Mouse (Mus musculus) stomach, postnatal 0 days (tissue): ENCODE results near the gene Wdsub1. TPM values are rescaled to one million over a fixed set of nuclear protein-coding genes. Genes with fewer than 3 reads are reported as not detected.

Experiments
- ATAC-seq: fragments of 200-750 bp; cut with Nextera tagmentation; 2 replicates; pipeline ENCODE4 v1.8.0; 2017; ENCODE audit not compliant: low FRiP score, low TSS enrichment
- DNase-seq: peaks from one replicate; pipeline ENCODE4 v3.0.0-alpha.2; 2016; ENCODE audit warnings: low spot score
- H3K27ac ChIP-seq: fragments of 300-500 bp; sonication (generic); replicated peaks from 2 replicates; pipeline ENCODE4 v1.5.1; 2014; ENCODE audit warnings: mild to moderate bottlenecking, control low read depth
- H3K27me3 ChIP-seq: fragments of 300-500 bp; sonication (generic); 2 replicates; pipeline ENCODE4 v1.6.1; 2014; ENCODE audit warnings: low read length; ENCODE audit not compliant: control insufficient read depth, insufficient read depth
- H3K36me3 ChIP-seq: fragments of 300-500 bp; sonication (generic); 2 replicates; pipeline ENCODE4 v1.6.1; 2014; ENCODE audit warnings: low read length, mixed read lengths; ENCODE audit not compliant: control insufficient read depth, insufficient read depth
- H3K4me1 ChIP-seq: fragments of 300-500 bp; sonication (generic); replicated peaks from 2 replicates; pipeline ENCODE4 v1.6.1; 2014; ENCODE audit warnings: antibody characterized with exemption; ENCODE audit not compliant: control insufficient read depth, insufficient read depth
- H3K4me2 ChIP-seq: fragments of 300-500 bp; sonication (generic); replicated peaks from 2 replicates; pipeline ENCODE4 v1.6.1; 2014; ENCODE audit warnings: low read depth, mild to moderate bottlenecking, control low read depth, moderate library complexity
- H3K4me3 ChIP-seq: fragments of 300-500 bp; sonication (generic); 2 replicates; pipeline ENCODE4 v1.5.1; 2014; ENCODE audit warnings: low read depth, low read length, control low read depth
- H3K9ac ChIP-seq: fragments of 300-500 bp; sonication (generic); 2 replicates; pipeline ENCODE4 v1.6.1; 2014; ENCODE audit warnings: mild to moderate bottlenecking, low read length, control low read depth, mixed read lengths
- H3K9me3 ChIP-seq: fragments of 300-500 bp; sonication (generic); 2 replicates; pipeline ENCODE4 v1.6.1; 2016; ENCODE audit warnings: low read length; ENCODE audit not compliant: control insufficient read depth
- CTCF ChIP-seq: IDR thresholded peaks from 2 replicates; pipeline ENCODE4 v1.5.1; 2016; ENCODE audit warnings: antibody characterized with exemption, low read depth, mild to moderate bottlenecking, moderate library complexity
- EP300 ChIP-seq: optimal IDR thresholded peaks from 2 replicates; pipeline ENCODE3; 2016; ENCODE audit warnings: antibody characterized with exemption
- WGBS: fragments of 180-500 bp; shearing (Covaris S2); extraction: QIAGEN DNeasy Blood & Tissue Kit; methylation state at CpG from one replicate; pipeline ENCODE4 v1.1.7; 2014; 5-methylcytosine and 5-hydroxymethylcytosine counted together
- polyA plus RNA-seq: library from polyadenylated mRNA; unstranded; fragments of >200 nt; fragmentation: Nextera tagmentation; extraction: Ambion mirVana; gene quantifications from 2 replicates; pipeline ENCODE4 v1.2.1, GENCODE M21; 2015

Gene Wdsub1
- polyA plus RNA-seq, 1 experiment from 2014 or later = 37.2 TPM

GRCm38 (mm10) chr2:59830151-59830550, 52.2 kb downstream of the Wdsub1 start:
- Histone ChIP-seq H3K9ac (no peak overlapping the region), H3K36me3 (peaks cover 19% of the 10 kb centered on the region; the same call in 1 of the 2 replicates), H3K27ac (no peak overlapping the region), H3K27me3 (no peaks in the 10 kb centered on the region), H3K4me3 (no peak overlapping the region), H3K4me2 (no peak overlapping the region), H3K4me1 (peaks cover 5% of the 10 kb centered on the region; the same call in 1 of the 2 replicates), H3K9me3 (no peaks in the 10 kb centered on the region)
- no peak for DNase-seq
- no peak for TF ChIP-seq EP300
- peak; percentile 65 for TF ChIP-seq CTCF
- ATAC-seq = no peak
- 34% methylated on average over 9 of the region's 9 CpGs for WGBS

GRCm38 (mm10) chr2:59829718-59830117, 52.7 kb downstream of the Wdsub1 start:
- H3K27ac ChIP-seq = peak overlapping the region; percentile 67

DNA sequence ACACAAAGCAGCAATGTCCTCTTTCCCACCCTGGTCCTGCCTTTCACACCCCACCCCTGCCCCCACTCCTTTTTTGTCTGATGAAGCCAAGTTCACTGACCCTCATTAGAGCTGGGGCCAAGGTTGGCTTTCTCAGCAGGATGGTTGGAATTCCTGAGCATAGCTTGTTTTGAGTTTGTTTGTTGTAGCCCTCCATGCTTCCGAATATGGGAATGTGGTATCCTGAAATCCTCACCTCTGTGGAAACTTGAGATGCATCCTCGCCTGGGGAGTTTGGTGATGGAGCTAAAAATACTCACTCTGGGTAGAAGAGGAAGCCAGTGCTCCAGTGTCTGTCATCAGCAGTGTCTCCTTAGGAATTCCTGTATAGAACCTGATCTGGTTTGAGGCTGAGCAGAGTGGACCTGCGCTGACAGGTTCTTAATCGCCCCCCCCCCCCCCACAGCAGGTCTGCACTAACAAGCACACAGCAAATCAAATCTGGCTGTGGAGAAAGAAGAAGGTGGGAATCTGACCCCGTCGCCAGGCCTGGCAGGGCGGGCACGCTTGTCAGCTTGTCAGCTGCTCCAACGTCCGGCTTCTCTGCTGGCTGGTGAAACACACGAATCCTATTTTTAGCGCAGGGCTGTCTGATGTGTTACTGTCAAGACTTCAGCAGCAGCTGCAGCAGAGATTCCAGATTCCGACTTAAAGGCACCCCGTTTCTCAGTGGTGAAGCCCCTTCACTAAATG, 53.4 kb downstream of the Wdsub1 start:
- peak; percentile 45; the same call in 1 of the 2 replicates for ATAC-seq

More at GRCm38 (mm10) chr2:59829718-59830117, 52.7 kb downstream of the Wdsub1 start:
- Histone ChIP-seq H3K9ac (no peak overlapping the region; the same call in 1 of the 2 replicates), H3K36me3 (peaks cover 14% of the 10 kb centered on the region; the same call in 1 of the 2 replicates), H3K4me3 (no peak overlapping the region), H3K4me2 (no peak overlapping the region), H3K4me1 (peaks cover 5% of the 10 kb centered on the region; the same call in 1 of the 2 replicates), H3K27me3 (no peaks in the 10 kb centered on the region), H3K9me3 (no peaks in the 10 kb centered on the region)
- WGBS = 68% methylated on average over 7 of the region's 7 CpGs
- TF ChIP-seq EP300 (no peak), CTCF (no peak)
- DNase-seq (no peak), ATAC-seq (no peak)

DNA sequence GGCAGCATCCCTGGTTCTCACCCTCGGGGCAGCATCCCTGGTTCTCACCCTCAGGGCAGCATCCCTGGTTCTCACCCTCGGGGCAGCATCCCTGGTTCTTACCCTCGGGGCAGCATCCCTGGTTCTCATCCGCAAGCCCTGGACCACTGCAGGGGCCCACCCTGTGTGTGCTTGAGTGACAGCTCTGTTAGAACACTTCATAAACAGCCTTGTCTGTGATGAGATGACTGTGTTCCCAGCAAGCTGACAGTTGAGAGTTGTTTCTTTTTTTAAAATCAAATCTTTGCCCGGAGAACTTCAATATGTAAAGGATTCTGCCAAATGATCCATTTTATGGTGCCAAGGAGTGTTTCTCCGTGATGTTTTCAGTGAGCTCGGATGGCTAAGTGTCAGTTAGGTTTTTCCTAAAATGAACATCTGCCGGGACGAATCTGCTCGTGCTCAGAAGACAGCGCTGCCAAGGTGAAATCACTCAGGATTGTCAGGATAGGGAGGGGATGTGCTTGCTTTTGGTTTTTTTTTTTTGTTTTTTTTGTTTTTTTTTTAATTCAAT, 54.2 kb downstream of the Wdsub1 start:
- DNase-seq = no peak
- TF ChIP-seq CTCF = no peak
- TF ChIP-seq EP300 = no peak
- ATAC-seq = no peak
- no peak overlapping the region for H3K9ac ChIP-seq
- H3K36me3 ChIP-seq = peaks cover 12% of the 10 kb centered on the region; the same call in 1 of the 2 replicates
- 59% methylated on average over 11 of the region's 11 CpGs for WGBS
- no peak overlapping the region for H3K4me2 ChIP-seq
- H3K9me3 ChIP-seq = no peaks in the 10 kb centered on the region
- H3K4me3 ChIP-seq = no peak overlapping the region
- H3K4me1 ChIP-seq = peaks cover 5% of the 10 kb centered on the region; the same call in 1 of the 2 replicates
- no peak overlapping the region; the same call in 1 of the 2 replicates for H3K27ac ChIP-seq
- no peaks in the 10 kb centered on the region for H3K27me3 ChIP-seq

More for the DNA sequence above, 53.4 kb downstream of the Wdsub1 start:
- no peak for DNase-seq
- 8% methylated on average over 14 of the region's 14 CpGs for WGBS
- Histone ChIP-seq H3K27me3 (no peaks in the 10 kb centered on the region), H3K4me2 (0 out of 2 replicates have a peak overlapping the region, but pooled peaks have one; percentile 11), H3K4me1 (peaks cover 5% of the 10 kb centered on the region; the same call in 1 of the 2 replicates), H3K4me3 (no peak overlapping the region), H3K36me3 (peaks cover 13% of the 10 kb centered on the region; the same call in 1 of the 2 replicates), H3K27ac (peak overlapping the region; percentile 67), H3K9me3 (no peaks in the 10 kb centered on the region), H3K9ac (no peak overlapping the region)
- TF ChIP-seq CTCF (no peak), EP300 (no peak)

DNA sequence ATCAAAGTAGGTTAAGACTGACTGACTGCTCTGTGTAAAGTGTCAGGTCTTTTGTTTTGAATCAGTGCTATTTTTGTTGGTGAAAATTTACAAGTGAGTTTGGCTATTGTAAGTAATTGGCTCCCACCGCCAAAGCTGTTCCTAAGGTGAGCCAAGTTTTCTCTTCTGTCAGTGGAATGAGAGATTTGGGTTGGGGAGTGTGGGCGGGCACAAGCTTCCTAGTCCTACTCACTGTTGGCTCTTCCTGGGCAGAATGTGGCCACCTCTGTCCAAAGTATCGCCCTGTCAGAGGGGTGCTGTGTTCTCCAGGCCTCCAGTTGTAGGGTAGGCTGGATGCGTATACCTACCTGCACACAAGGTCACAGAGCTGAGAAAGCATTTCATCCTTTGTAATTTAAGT, 57.0 kb downstream of the Wdsub1 start:
- TF ChIP-seq CTCF = no peak
- TF ChIP-seq EP300 = no peak
- Histone ChIP-seq H3K27me3 (no peaks in the 10 kb centered on the region), H3K9ac (no peak overlapping the region), H3K4me3 (no peak overlapping the region), H3K36me3 (peaks cover 10% of the 10 kb centered on the region; the same call in 1 of the 2 replicates), H3K9me3 (no peaks in the 10 kb centered on the region), H3K4me1 (peaks cover 5% of the 10 kb centered on the region; the same call in 1 of the 2 replicates), H3K4me2 (no peak overlapping the region), H3K27ac (no peak overlapping the region)
- ATAC-seq (no peak), DNase-seq (no peak)
- WGBS = 88% methylated on average over 4 of the region's 4 CpGs

DNA sequence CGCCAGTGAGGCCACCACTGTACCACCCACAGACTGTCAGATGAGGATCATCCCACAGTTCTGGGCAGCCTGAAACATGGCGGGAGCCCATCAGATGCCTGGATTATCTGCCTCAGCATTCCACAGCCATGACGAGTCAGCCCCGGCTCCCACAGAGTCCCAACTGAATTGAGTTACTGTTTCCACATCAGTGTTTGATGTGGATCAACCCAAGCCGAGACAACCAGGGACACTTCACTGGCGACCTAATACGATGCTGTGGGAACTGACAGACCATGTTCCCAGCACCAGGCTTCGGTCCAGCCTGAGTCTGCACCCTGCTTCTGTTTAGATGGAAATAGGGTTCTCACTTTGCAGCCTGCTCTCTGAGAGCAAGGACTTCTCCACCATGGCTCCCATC, 58.1 kb downstream of the Wdsub1 start:
- no peak overlapping the region for H3K4me2 ChIP-seq
- no peak overlapping the region for H3K4me3 ChIP-seq
- no peak overlapping the region for H3K9ac ChIP-seq
- WGBS = 58% methylated on average over 8 of the region's 8 CpGs
- peaks cover 7% of the 10 kb centered on the region; the same call in 1 of the 2 replicates for H3K36me3 ChIP-seq
- 0 out of 2 replicates have a peak, but pooled peaks cover under 1% of the 10 kb centered on the region for H3K4me1 ChIP-seq
- no peaks in the 10 kb centered on the region for H3K27me3 ChIP-seq
- no peaks in the 10 kb centered on the region for H3K9me3 ChIP-seq
- peak; percentile 34; the same call in 1 of the 2 replicates for ATAC-seq
- 0 out of 2 replicates have a peak overlapping the region, but pooled peaks have one; percentile 24 for H3K27ac ChIP-seq
- no peak for DNase-seq
- no peak for TF ChIP-seq EP300
- TF ChIP-seq CTCF = no peak
